Mouse (Mus musculus) spleen, adult 2 months (tissue): ENCODE measurements around the gene Kctd8.

Experiments used
- CTCF ChIP-seq: fragments of 200-500 bp; IDR thresholded peaks from 2 replicates; pipeline ENCODE4 v1.5.1; 2011; ENCODE audit warnings: mild to moderate bottlenecking, inconsistent platforms; ENCODE audit not compliant: insufficient read depth, insufficient read length, insufficient replicate concordance; ENCODE audit errors: extremely low read depth
- POLR2A ChIP-seq: fragments of 200-500 bp; IDR thresholded peaks from 2 replicates; pipeline ENCODE4 v1.6.1; 2011; ENCODE audit warnings: low read depth, low read length, inconsistent platforms

GRCm38 (mm10) chr5:69301665-69302064 is 39.8 kb downstream of the Kctd8 start:
- TF ChIP-seq CTCF (no peak), POLR2A (no peak)
